Mouse (Mus musculus): ENCODE measurements around the gene Aplf. TPM values are rescaled to one million over a fixed set of nuclear protein-coding genes. Genes with fewer than 3 reads are reported as not detected.

Aplf gene
- polyA plus RNA-seq (2012; rRNA removed) (6.6 and 9.5 TPM in 2 replicates), polyA plus RNA-seq (2014; fragmentation: Nextera tagmentation; extraction: Ambion mirVana) (16.5 and 17.9 TPM in 2 replicates)

DNA sequence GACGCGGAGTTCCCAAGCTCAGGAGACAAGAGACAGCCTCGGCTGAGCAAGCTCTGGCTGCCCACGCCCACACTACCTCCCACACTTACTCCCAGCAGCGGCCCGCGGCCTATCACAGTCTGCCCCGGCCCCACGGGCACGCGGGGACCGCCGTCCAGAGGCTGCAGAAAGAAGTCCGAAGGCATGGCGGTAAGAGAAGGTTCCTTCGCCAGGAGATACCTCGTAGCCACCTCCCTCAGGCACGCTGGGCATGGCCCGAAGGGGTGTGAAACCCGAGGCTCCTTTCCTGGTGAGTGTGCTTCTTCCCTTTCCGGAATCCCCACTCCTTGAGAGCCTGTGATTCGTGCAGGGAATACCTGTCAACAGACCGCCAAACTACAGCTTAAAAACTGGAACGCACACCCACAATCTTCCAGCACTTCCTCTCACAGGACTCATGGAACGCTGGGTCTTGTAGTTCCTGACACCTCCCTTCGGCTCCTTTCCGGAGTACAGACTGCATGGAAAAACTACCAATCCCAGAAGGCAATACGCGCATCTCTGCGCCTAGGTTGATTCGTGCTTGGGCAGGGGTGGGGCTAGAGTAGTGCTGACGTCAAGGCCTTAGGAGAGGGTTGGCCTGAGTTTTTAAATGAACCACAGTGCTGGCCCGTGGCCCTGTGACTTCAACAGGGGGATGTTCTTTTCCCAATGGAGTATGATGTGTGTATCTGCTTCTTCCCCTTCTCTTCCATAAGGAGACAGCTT is at the start of gene Aplf:
Gene Aplf (minus strand): TSS at position 423 of the 747 bp plus-strand sequence.
- DNase-seq (ENCODE audit: low read depth in 3 of 3, low spot score in 3 of 3) (peak; percentile 98 to 99 (median 98)), ATAC-seq (ENCODE audit: insufficient read depth) (peak; percentile 96)
- H3K27me3 ChIP-seq (ENCODE audit: control insufficient read depth, insufficient read depth, low read length), result no peaks in the 10 kb centered on the region
- peak within 1 kb of the TSS; percentile 92 to 95 for H3K4me3 ChIP-seq (ENCODE audit: insufficient read depth in 1 of 2, low read depth in 2 of 2, low read length in 2 of 2)
- H3K4me2 ChIP-seq (ENCODE audit: low read depth), result peak within 1 kb of the TSS; percentile 90
- no peaks in the 10 kb centered on the region for H3K36me3 ChIP-seq (replicated peaks; ENCODE audit: control insufficient read depth, insufficient read depth, low read depth)
- H3K9me3 ChIP-seq (ENCODE audit: control insufficient read depth, low read length), result no peaks in the 10 kb centered on the region
- under 1% methylated on average over 33 of the region's 33 CpGs for WGBS (ENCODE audit: insufficient replicate concordance)
- H3K9ac ChIP-seq (replicated peaks), result peak within 1 kb of the TSS; percentile 89
- H3K27ac ChIP-seq, result peak within 1 kb of the TSS; percentile 91
- H3K4me1 ChIP-seq (replicated peaks; ENCODE audit: control insufficient read depth in 2 of 2, insufficient read depth in 2 of 2, low read length in 1 of 2), result peaks cover 44% of the 10 kb centered on the region in 2 experiments
- no peak for TF ChIP-seq CTCF (IDR thresholded peaks at IDR 0.05; ENCODE audit: low read depth)

DNA sequence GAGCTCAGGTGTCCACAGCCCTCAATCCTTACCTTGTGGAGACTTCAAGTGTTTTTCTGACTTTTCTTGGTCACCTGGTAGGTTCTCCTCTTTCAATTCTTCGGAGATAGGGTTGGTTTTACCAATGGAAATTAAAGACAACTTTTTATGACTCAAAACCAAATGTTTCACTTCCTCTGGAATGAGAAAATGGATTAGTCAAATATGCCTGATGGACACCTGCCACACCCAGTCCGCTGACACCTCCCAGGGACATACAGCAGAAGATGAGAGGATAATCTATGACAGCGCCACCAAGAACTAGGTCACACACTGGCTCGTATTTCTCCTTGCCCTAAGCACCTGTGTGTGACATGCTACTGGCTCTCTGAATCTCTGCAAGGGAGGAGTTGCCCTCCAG is 42.1 kb upstream of the Aplf start:
- 66% methylated on average over 4 of the region's 4 CpGs for WGBS (ENCODE audit: insufficient replicate concordance)
- H3K4me3 ChIP-seq (ENCODE audit: insufficient read depth in 1 of 2, low read depth in 2 of 2, low read length in 2 of 2), result no peak overlapping the region
- TF ChIP-seq EP300 (IDR thresholded peaks at IDR 0.05; ENCODE audit: low read depth), result no peak
- TF ChIP-seq CTCF (IDR thresholded peaks at IDR 0.05; ENCODE audit: low read depth), result no peak
- no peak overlapping the region for H3K4me2 ChIP-seq (ENCODE audit: low read depth)
- no peaks in the 10 kb centered on the region for H3K36me3 ChIP-seq (replicated peaks; ENCODE audit: control insufficient read depth, insufficient read depth, low read depth)
- H3K9me3 ChIP-seq (ENCODE audit: control insufficient read depth, low read length), result no peaks in the 10 kb centered on the region
- H3K27ac ChIP-seq, result no peak overlapping the region
- no peaks in the 10 kb centered on the region; the same call in 1 of the 2 replicates for H3K27me3 ChIP-seq (ENCODE audit: control insufficient read depth, insufficient read depth, low read length)
- ATAC-seq (ENCODE audit: insufficient read depth), result no peak
- no peak for DNase-seq (ENCODE audit: low read depth in 3 of 3, low spot score in 3 of 3)
- H3K9ac ChIP-seq (replicated peaks), result no peak overlapping the region
- no peaks in the 10 kb centered on the region for H3K4me1 ChIP-seq (replicated peaks; ENCODE audit: control insufficient read depth in 2 of 2, insufficient read depth in 2 of 2, low read length in 1 of 2)

DNA sequence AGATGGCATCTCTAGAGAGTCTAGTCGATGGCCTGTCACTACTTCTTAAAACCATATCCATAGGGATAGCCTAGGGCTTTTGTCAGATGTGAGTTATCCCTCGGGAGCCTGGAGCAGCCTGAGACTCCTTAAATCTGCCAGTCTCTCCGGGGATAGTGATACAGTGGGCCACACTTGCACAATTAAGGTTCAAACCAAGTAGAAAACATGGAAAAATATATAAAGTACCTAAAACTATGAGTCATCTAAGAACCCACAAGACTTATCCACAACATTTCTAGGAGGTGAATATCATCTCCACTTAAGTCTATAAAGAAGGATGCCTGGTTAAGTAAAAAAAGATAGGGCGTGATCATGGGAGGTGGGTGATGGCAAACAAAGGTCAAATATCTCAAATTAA is 40.3 kb upstream of the Aplf start:
- ATAC-seq (ENCODE audit: insufficient read depth), result no peak
- Histone ChIP-seq H3K4me3 (ENCODE audit: insufficient read depth in 1 of 2, low read depth in 2 of 2, low read length in 2 of 2) (no peak overlapping the region), H3K4me1 (replicated peaks; ENCODE audit: control insufficient read depth in 2 of 2, insufficient read depth in 2 of 2, low read length in 1 of 2) (no peaks in the 10 kb centered on the region), H3K36me3 (replicated peaks; ENCODE audit: control insufficient read depth, insufficient read depth, low read depth) (no peaks in the 10 kb centered on the region), H3K9me3 (ENCODE audit: control insufficient read depth, low read length) (no peaks in the 10 kb centered on the region), H3K4me2 (ENCODE audit: low read depth) (no peak overlapping the region), H3K27ac (no peak overlapping the region), H3K9ac (replicated peaks) (no peak overlapping the region), H3K27me3 (ENCODE audit: control insufficient read depth, insufficient read depth, low read length) (no peaks in the 10 kb centered on the region; the same call in 1 of the 2 replicates)
- 62% methylated on average over 4 of the region's 4 CpGs for WGBS (ENCODE audit: insufficient replicate concordance)
- no peak for DNase-seq (ENCODE audit: low read depth in 3 of 3, low spot score in 3 of 3)
- TF ChIP-seq CTCF (IDR thresholded peaks at IDR 0.05; ENCODE audit: low read depth) (no peak), EP300 (IDR thresholded peaks at IDR 0.05; ENCODE audit: low read depth) (no peak)

DNA sequence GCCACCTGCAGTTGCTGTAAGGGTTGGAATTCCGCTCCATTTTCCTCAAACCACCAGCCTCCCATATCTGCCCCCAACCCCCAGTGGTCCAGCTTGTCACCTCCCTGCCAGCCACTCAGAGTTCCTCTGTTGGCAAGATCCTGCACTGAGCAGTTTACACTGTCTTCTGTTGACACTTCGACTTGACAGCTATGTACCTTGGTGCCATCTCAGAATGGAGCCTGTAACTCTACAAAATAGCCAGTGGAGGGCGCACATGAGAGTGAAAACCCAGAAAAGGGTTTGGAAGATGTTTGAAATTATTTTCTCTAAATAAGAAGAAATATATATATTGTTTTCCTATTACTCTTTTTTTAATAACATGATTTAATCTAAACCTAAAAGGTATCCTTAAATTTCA is 34.3 kb upstream of the Aplf start:
- no peak overlapping the region for H3K9ac ChIP-seq (replicated peaks)
- no peaks in the 10 kb centered on the region for H3K9me3 ChIP-seq (ENCODE audit: control insufficient read depth, low read length)
- H3K4me1 ChIP-seq (replicated peaks; ENCODE audit: control insufficient read depth in 2 of 2, insufficient read depth in 2 of 2, low read length in 1 of 2), result no peaks in the 10 kb centered on the region
- no peak for TF ChIP-seq EP300 (IDR thresholded peaks at IDR 0.05; ENCODE audit: low read depth)
- peak; percentile 70 for TF ChIP-seq CTCF (IDR thresholded peaks at IDR 0.05; ENCODE audit: low read depth)
- H3K27ac ChIP-seq, result no peak overlapping the region
- peak; percentile 24 to 28 (median 26) for DNase-seq (ENCODE audit: low read depth in 3 of 3, low spot score in 3 of 3)
- ATAC-seq (ENCODE audit: insufficient read depth), result no peak
- WGBS (ENCODE audit: insufficient replicate concordance), result 33% methylated on average over 3 of the region's 3 CpGs
- H3K36me3 ChIP-seq (replicated peaks; ENCODE audit: control insufficient read depth, insufficient read depth, low read depth), result no peaks in the 10 kb centered on the region
- no peak overlapping the region for H3K4me2 ChIP-seq (ENCODE audit: low read depth)
- H3K4me3 ChIP-seq (ENCODE audit: insufficient read depth in 1 of 2, low read depth in 2 of 2, low read length in 2 of 2), result no peak overlapping the region
- no peaks in the 10 kb centered on the region for H3K27me3 ChIP-seq (ENCODE audit: control insufficient read depth, insufficient read depth, low read length)

DNA sequence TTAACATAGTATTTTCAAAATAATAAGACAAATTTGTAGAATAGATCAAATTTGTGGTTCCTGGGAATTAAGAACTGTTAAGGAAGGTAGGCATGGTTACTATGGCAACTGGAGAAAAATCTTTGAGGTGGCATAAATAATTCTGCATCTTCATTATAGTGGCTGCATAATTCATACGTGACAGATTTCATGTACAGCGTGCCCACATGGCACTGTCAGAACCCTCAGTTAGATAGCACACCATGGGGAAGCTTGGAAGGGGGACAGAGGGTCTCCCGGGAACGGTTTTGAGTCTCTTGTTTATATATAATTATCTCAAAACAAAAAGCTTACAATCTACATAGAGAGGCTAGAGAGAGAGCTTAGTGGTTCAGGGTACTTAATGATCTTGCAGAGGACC is 24.6 kb upstream of the Aplf start:
- H3K36me3 ChIP-seq (replicated peaks; ENCODE audit: control insufficient read depth, insufficient read depth, low read depth), result no peaks in the 10 kb centered on the region
- ATAC-seq (ENCODE audit: insufficient read depth) (no peak), DNase-seq (ENCODE audit: low read depth in 3 of 3, low spot score in 3 of 3) (no peak)
- no peak overlapping the region for H3K4me3 ChIP-seq (ENCODE audit: insufficient read depth in 1 of 2, low read depth in 2 of 2, low read length in 2 of 2)
- no peak overlapping the region for H3K9ac ChIP-seq (replicated peaks)
- no peak overlapping the region for H3K4me2 ChIP-seq (ENCODE audit: low read depth)
- H3K27me3 ChIP-seq (ENCODE audit: control insufficient read depth, insufficient read depth, low read length), result no peaks in the 10 kb centered on the region
- H3K4me1 ChIP-seq (replicated peaks; ENCODE audit: control insufficient read depth in 2 of 2, insufficient read depth in 2 of 2, low read length in 1 of 2), result no peaks in the 10 kb centered on the region
- TF ChIP-seq EP300 (IDR thresholded peaks at IDR 0.05; ENCODE audit: low read depth), result no peak
- no peak for TF ChIP-seq CTCF (IDR thresholded peaks at IDR 0.05; ENCODE audit: low read depth)
- no peaks in the 10 kb centered on the region for H3K9me3 ChIP-seq (ENCODE audit: control insufficient read depth, low read length)
- H3K27ac ChIP-seq, result no peak overlapping the region
- 72% methylated on average over 4 of the region's 4 CpGs for WGBS (ENCODE audit: insufficient replicate concordance)
